Mouse (Mus musculus) cerebellum, postnatal 10 days (tissue): ENCODE results near the gene Pcbp3.

Experiments used
- DNase-seq, 2 experiments: peaks; one replicate each; pipeline ENCODE4 v3.0.0; 2021; ENCODE audit warnings: mixed read lengths in 2 of 2

Pcbp3 gene

GRCm38 (mm10) chr10:76924441-76924840 is 37.2 kb downstream of the Pcbp3 start:
- no peak for DNase-seq

- DNase-seq, result no peak
Measured at GRCm38 (mm10) chr10:76918086-76918485, 43.6 kb downstream of the Pcbp3 start.

- DNase-seq, result no peak
Measured at GRCm38 (mm10) chr10:76906434-76906833, 55.3 kb downstream of the Pcbp3 start.

GRCm38 (mm10) chr10:76905935-76906341 is 55.7 kb downstream of the Pcbp3 start:
- peak; percentile 18 to 24 for DNase-seq

- no peak for DNase-seq
Measured at GRCm38 (mm10) chr10:76903694-76904093, 58.0 kb downstream of the Pcbp3 start.

GRCm38 (mm10) chr10:76903099-76903498 is 58.6 kb downstream of the Pcbp3 start:
- DNase-seq, result no peak

GRCm38 (mm10) chr10:76902588-76902987 is 59.1 kb downstream of the Pcbp3 start:
- DNase-seq, result peak; percentile 73 to 75

GRCm38 (mm10) chr10:76898428-76898827 is 63.3 kb downstream of the Pcbp3 start:
- no peak for DNase-seq

- no peak for DNase-seq
Measured at GRCm38 (mm10) chr10:76891456-76891855, 70.2 kb downstream of the Pcbp3 start.

- DNase-seq, result peak; percentile 29 to 42
Measured at GRCm38 (mm10) chr10:76883442-76884244, 78.0 kb downstream of the Pcbp3 start.

- DNase-seq, result peak; percentile 77 to 87
Measured at GRCm38 (mm10) chr10:76882644-76883441, 78.8 kb downstream of the Pcbp3 start.

GRCm38 (mm10) chr10:76881900-76882299 is 79.8 kb downstream of the Pcbp3 start:
- peak; percentile 82 to 88 for DNase-seq

- DNase-seq, result no peak
Measured at GRCm38 (mm10) chr10:76875310-76875709, 86.4 kb downstream of the Pcbp3 start.

GRCm38 (mm10) chr10:76874879-76875278 is 86.8 kb downstream of the Pcbp3 start:
- peak; percentile 47 to 54 for DNase-seq

GRCm38 (mm10) chr10:76874398-76874797 is 87.3 kb downstream of the Pcbp3 start:
- no peak for DNase-seq

GRCm38 (mm10) chr10:76873948-76874347 is 87.7 kb downstream of the Pcbp3 start:
- peak; percentile 69 to 73 for DNase-seq

- no peak for DNase-seq
Measured at GRCm38 (mm10) chr10:76872736-76873135, 89.0 kb downstream of the Pcbp3 start.

- DNase-seq, result no peak
Measured at GRCm38 (mm10) chr10:76865936-76866335, 95.8 kb downstream of the Pcbp3 start.

- no peak for DNase-seq
Measured at GRCm38 (mm10) chr10:76860998-76861397, 100.7 kb downstream of the Pcbp3 start.

GRCm38 (mm10) chr10:76859355-76860127 is 102.1 kb downstream of the Pcbp3 start:
- no peak for DNase-seq

- DNase-seq, result peak; percentile 36 to 50
Measured at GRCm38 (mm10) chr10:76857879-76858278, 103.8 kb downstream of the Pcbp3 start.

- peak; percentile 29 to 55 for DNase-seq
Measured at GRCm38 (mm10) chr10:76846480-76846879, 115.2 kb downstream of the Pcbp3 start.

GRCm38 (mm10) chr10:76844901-76845300 is 116.8 kb downstream of the Pcbp3 start:
- no peak for DNase-seq
